Mouse (Mus musculus) lung, embryonic 16.5 days (tissue): ENCODE measurements at regions not wholly inside any gene's neighbourhood (a gene's known extent, or its start where the extent isn't known, plus 50 kb on each side); places are given as distances from the start of the nearest gene placed in this dataset.

Experiments used
- ATAC-seq: fragments of 200-750 bp; cut with Nextera tagmentation; 2 replicates; pipeline ENCODE4 v1.8.0; 2017; ENCODE audit warnings: low read depth, mild to moderate bottlenecking, moderate library complexity
- H3K27ac ChIP-seq: fragments of 300-500 bp; sonication (generic); 2 replicates; pipeline ENCODE4 v1.5.1; 2014; ENCODE audit warnings: mild to moderate bottlenecking, control low read depth, low read length
- H3K27me3 ChIP-seq: fragments of 300-500 bp; sonication (generic); 2 replicates; pipeline ENCODE4 v1.6.1; 2014; ENCODE audit warnings: low read depth, low read length, mixed read lengths; ENCODE audit not compliant: control insufficient read depth, insufficient read depth
- H3K36me3 ChIP-seq: fragments of 300-500 bp; sonication (generic); 2 replicates; pipeline ENCODE4 v1.6.1; 2014; ENCODE audit warnings: low read length; ENCODE audit not compliant: control insufficient read depth, insufficient read depth
- H3K4me1 ChIP-seq: fragments of 300-500 bp; sonication (generic); replicated peaks from 2 replicates; pipeline ENCODE4 v1.6.1; 2014; ENCODE audit warnings: low read length, mixed read lengths; ENCODE audit not compliant: control insufficient read depth, insufficient read depth
- H3K4me2 ChIP-seq: fragments of 300-500 bp; sonication (generic); 2 replicates; pipeline ENCODE4 v1.6.1; 2014; ENCODE audit warnings: low read depth, low read length, control low read depth
- H3K4me3 ChIP-seq: fragments of 300-500 bp; sonication (generic); 2 replicates; pipeline ENCODE4 v1.5.1; 2014; ENCODE audit warnings: mild to moderate bottlenecking, low read length, control low read depth
- H3K9ac ChIP-seq: fragments of 300-500 bp; sonication (generic); 2 replicates; pipeline ENCODE4 v1.6.1; 2014; ENCODE audit warnings: low read length, control low read depth
- H3K9me3 ChIP-seq: fragments of 300-500 bp; sonication (generic); 2 replicates; pipeline ENCODE4 v1.6.1; 2016; ENCODE audit warnings: low read length; ENCODE audit not compliant: control insufficient read depth
- WGBS: fragments of 180-500 bp; shearing (Covaris S2); extraction: QIAGEN DNeasy Blood & Tissue Kit; methylation state at CpG from one replicate; pipeline ENCODE4 v1.1.7; 2014; 5-methylcytosine and 5-hydroxymethylcytosine counted together

DNA sequence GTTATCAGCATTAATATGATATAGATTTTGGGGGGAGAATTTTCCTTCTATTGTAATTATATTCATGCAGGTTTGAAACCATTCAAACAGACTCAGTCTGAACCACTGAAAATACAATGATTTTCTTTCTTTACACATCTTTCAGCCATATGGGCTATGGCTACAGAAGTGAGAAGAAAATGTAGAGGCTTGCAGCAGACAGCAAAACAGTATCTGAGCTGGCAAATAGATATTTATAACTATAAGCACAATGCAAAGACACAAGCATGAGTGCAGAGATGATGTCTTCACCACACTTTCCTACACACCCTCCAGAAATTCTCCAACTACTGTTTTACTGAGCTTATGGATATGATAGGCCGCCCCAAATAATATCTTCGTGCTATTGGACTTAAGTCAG, 92.6 kb upstream of the Klf6 start:
- H3K27me3 ChIP-seq: no peaks in the 10 kb centered on the region
- peaks cover 4% of the 10 kb centered on the region; the same call in 1 of the 2 replicates for H3K4me1 ChIP-seq
- H3K9me3 ChIP-seq: no peaks in the 10 kb centered on the region
- no peak overlapping the region for H3K4me3 ChIP-seq
- H3K9ac ChIP-seq: no peak overlapping the region
- H3K27ac ChIP-seq: peak overlapping the region; percentile 74; the same call in 1 of the 2 replicates
- H3K4me2 ChIP-seq: no peak overlapping the region
- no peak for ATAC-seq
- no peaks in the 10 kb centered on the region for H3K36me3 ChIP-seq
- 91% methylated on average over 2 of the region's 2 CpGs for WGBS

DNA sequence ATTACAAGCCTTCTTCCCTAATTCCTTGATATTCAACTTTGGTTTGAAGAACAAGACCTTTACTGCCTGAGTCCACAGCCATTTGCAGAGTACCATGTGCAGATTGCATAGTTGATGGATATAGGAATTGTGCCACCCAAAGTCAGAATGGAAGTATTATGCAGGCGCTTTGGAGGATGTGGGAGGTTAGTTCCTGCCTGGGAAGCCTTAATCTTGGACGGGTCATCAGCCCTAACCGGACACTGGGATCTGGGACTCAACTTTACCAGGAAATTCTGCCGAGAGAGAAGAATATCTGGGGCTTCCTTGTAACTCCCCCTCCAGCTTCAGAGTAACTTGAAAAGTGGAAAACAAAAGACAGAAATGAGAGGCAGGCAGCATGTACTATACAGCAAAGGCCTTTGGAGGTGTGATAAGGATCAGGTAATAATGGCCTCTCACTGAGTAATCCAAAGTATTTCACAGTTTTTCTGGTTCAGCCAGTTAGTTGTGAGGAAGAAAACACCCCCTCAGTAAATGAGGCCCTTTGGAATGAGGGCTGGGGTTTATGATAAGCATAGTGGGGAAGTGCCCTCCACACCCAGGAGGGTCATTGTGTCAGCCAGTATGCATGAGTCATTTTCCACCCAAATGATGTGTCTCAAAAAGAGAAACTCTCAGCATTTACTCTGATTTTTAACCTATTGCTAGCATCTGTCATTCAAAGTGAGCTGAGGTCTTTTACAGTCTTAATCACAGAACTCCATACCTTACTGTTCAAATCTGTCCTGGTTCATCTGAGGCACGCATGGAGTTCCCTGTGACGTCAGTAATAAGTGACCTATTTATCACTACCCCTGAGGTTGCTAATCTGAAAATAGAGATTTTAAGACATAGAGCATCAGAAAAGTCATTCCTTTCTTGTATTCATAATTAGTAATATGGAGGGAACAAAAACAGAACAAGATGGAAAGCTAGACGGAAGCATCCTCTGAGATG, 91.7 kb upstream of the Klf6 start:
- Histone ChIP-seq H3K4me3 (no peak overlapping the region), H3K9me3 (no peaks in the 10 kb centered on the region), H3K4me2 (no peak overlapping the region), H3K27ac (peak overlapping the region; percentile 74), H3K36me3 (no peaks in the 10 kb centered on the region), H3K9ac (no peak overlapping the region), H3K4me1 (peaks cover 4% of the 10 kb centered on the region; the same call in 1 of the 2 replicates), H3K27me3 (no peaks in the 10 kb centered on the region)
- 50% methylated on average over 7 of the region's 7 CpGs for WGBS
- peak; percentile 92 for ATAC-seq

- Histone ChIP-seq H3K4me3 (no peak overlapping the region), H3K4me1 (peaks cover 2% of the 10 kb centered on the region; the same call in 1 of the 2 replicates), H3K27ac (no peak overlapping the region), H3K4me2 (no peak overlapping the region), H3K27me3 (no peaks in the 10 kb centered on the region), H3K9ac (no peak overlapping the region), H3K9me3 (no peaks in the 10 kb centered on the region), H3K36me3 (no peaks in the 10 kb centered on the region)
- WGBS: 85% methylated on average over 3 of the region's 3 CpGs
- no peak for ATAC-seq
These were observed 87.5 kb upstream of the Klf6 start for GRCm38 (mm10) chr13:5773811-5774210.

DNA sequence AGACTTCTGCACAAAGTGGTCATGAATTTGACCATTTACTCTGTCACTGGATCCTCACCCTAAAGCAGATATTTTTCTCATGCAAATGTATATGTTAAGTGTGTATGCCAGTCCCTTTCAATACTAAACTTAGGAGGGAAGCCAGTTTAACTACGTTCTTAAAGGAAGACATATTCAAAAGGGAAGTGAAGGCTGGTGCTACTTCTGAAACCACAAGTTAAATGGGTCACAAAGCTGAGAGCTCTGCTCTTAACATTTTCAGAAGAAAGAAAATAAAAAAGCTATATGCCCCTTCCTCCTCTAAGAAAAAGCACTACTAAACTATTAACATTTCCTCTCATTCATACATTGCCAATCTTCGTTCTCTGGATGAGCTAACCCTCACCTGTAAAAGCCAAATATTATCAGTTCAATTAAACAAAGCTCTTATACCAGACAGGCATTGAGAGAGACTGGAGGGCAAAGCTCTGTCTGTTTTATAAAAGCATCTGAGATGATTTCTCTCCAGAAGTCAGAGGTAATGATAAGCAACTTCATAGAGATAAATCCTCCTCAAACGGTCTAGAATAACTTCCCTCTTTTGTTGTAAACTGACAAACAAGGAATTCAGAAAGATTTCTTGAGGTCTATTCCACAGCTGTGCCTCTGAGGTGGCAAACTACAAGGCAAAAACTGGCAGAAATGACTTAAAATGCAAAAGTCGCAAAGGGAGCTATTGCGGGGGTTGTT, 82.7 kb upstream of the Klf6 start:
- WGBS: 64% methylated on average over 5 of the region's 5 CpGs
- Histone ChIP-seq H3K27me3 (no peaks in the 10 kb centered on the region), H3K27ac (no peak overlapping the region), H3K9me3 (no peaks in the 10 kb centered on the region), H3K4me2 (no peak overlapping the region), H3K9ac (no peak overlapping the region), H3K4me3 (no peak overlapping the region), H3K4me1 (no peaks in the 10 kb centered on the region), H3K36me3 (no peaks in the 10 kb centered on the region)
- ATAC-seq: no peak

GRCm38 (mm10) chr13:5779410-5779809, 81.9 kb upstream of the Klf6 start:
- Histone ChIP-seq H3K9me3 (no peaks in the 10 kb centered on the region), H3K9ac (no peak overlapping the region), H3K27ac (no peak overlapping the region), H3K4me2 (no peak overlapping the region), H3K27me3 (no peaks in the 10 kb centered on the region), H3K4me1 (no peaks in the 10 kb centered on the region), H3K36me3 (no peaks in the 10 kb centered on the region), H3K4me3 (no peak overlapping the region)
- no peak for ATAC-seq
- 37% methylated on average over 4 of the region's 4 CpGs for WGBS

GRCm38 (mm10) chr13:5782540-5782939, 78.7 kb upstream of the Klf6 start:
- WGBS: 84% methylated on average over 1 of the region's 1 CpGs
- no peak overlapping the region for H3K4me2 ChIP-seq
- H3K4me3 ChIP-seq: no peak overlapping the region
- H3K9ac ChIP-seq: no peak overlapping the region
- ATAC-seq: no peak
- no peaks in the 10 kb centered on the region for H3K9me3 ChIP-seq
- H3K27me3 ChIP-seq: no peaks in the 10 kb centered on the region
- H3K36me3 ChIP-seq: no peaks in the 10 kb centered on the region
- H3K27ac ChIP-seq: no peak overlapping the region
- no peaks in the 10 kb centered on the region for H3K4me1 ChIP-seq

GRCm38 (mm10) chr13:5787114-5787513, 74.2 kb upstream of the Klf6 start:
- no peaks in the 10 kb centered on the region for H3K36me3 ChIP-seq
- no peak overlapping the region for H3K4me3 ChIP-seq
- ATAC-seq: no peak
- H3K27me3 ChIP-seq: no peaks in the 10 kb centered on the region
- no peak overlapping the region for H3K27ac ChIP-seq
- H3K4me2 ChIP-seq: no peak overlapping the region
- no peaks in the 10 kb centered on the region for H3K9me3 ChIP-seq
- H3K4me1 ChIP-seq: no peaks in the 10 kb centered on the region
- H3K9ac ChIP-seq: no peak overlapping the region

DNA sequence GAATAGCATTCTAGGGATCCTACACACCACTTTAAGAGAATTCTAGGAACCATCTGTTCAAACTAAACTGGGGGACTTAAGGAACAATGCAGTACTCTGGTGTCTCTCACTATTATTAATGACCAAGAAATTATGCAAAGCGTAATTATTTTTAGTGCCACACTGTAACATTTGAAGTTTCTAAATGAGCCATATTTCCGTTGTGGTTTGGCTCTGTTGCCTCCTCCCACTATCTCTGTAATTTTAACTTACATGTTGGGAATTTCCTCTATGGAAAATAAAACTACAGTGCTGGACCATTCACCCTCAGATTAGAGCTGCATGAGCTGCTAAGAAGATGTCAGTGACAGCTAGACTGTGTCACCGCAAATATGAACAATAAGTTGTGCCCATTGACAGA, 72.0 kb upstream of the Klf6 start:
- ATAC-seq: no peak

DNA sequence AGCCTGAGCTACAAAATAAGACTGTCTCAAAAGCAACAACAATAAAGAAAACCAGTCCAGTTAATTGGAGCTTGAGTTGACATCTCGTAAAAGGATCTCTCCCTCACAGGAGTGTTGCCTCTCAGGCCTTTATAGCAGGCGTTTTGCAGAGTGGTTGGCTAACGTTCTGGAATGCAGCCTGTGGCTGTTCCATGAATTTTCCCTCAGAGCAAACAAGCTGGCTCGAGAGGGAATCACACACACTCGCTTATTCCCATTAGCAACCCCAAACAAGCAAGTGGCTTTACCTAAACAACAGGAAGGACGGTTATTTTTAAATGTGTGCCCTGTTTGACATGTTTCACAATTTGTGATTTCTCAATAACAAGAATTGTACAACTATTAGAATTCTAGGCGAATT, 59.2 kb upstream of the Klf6 start:
- Histone ChIP-seq H3K4me2 (no peak overlapping the region), H3K36me3 (no peaks in the 10 kb centered on the region), H3K27me3 (no peaks in the 10 kb centered on the region), H3K27ac (peak overlapping the region; percentile 86), H3K4me3 (no peak overlapping the region), H3K9ac (no peak overlapping the region), H3K9me3 (no peaks in the 10 kb centered on the region), H3K4me1 (peaks cover 15% of the 10 kb centered on the region)
- 26% methylated on average over 7 of the region's 7 CpGs for WGBS
- ATAC-seq: peak; percentile 59

More for the DNA sequence above, 72.0 kb upstream of the Klf6 start:
- WGBS: 66% methylated on average over 3 of the region's 3 CpGs
- H3K4me2 ChIP-seq: no peak overlapping the region
- H3K4me1 ChIP-seq: no peaks in the 10 kb centered on the region
- no peak overlapping the region for H3K4me3 ChIP-seq
- H3K36me3 ChIP-seq: no peaks in the 10 kb centered on the region
- no peak overlapping the region for H3K9ac ChIP-seq
- H3K27ac ChIP-seq: no peak overlapping the region
- no peaks in the 10 kb centered on the region for H3K27me3 ChIP-seq
- no peaks in the 10 kb centered on the region for H3K9me3 ChIP-seq
